Mouse (Mus musculus) heart, embryonic 13.5 days (tissue): ENCODE results near the gene Sipa1. TPM values are rescaled to one million over a fixed set of nuclear protein-coding genes. Genes with fewer than 3 reads are reported as not detected.

Experiments
- ATAC-seq: fragments of 200-750 bp; cut with Nextera tagmentation; 2 replicates; pipeline ENCODE4 v1.8.0; 2017; ENCODE audit warnings: moderate TSS enrichment; ENCODE audit not compliant: insufficient number of reproducible peaks, low FRiP score, low TSS enrichment; ENCODE audit errors: extremely low read depth
- H3K27ac ChIP-seq: fragments of 300-500 bp; sonication (generic); replicated peaks from 2 replicates; pipeline ENCODE4 v1.5.1; 2015; ENCODE audit warnings: moderate library complexity, mild to moderate bottlenecking, inconsistent platforms
- H3K27me3 ChIP-seq: fragments of 300-500 bp; sonication (generic); replicated peaks from 2 replicates; pipeline ENCODE4 v1.6.1; 2015; ENCODE audit warnings: mild to moderate bottlenecking, inconsistent platforms
- H3K36me3 ChIP-seq: fragments of 300-500 bp; sonication (generic); 2 replicates; pipeline ENCODE4 v1.6.1; 2015; ENCODE audit warnings: mild to moderate bottlenecking, inconsistent platforms
- H3K4me1 ChIP-seq: fragments of 300-500 bp; sonication (generic); 2 replicates; pipeline ENCODE4 v1.6.1; 2015; ENCODE audit warnings: inconsistent platforms
- H3K4me2 ChIP-seq: fragments of 300-500 bp; sonication (generic); 2 replicates; pipeline ENCODE4 v1.6.1; 2015; ENCODE audit warnings: inconsistent platforms, mild to moderate bottlenecking, moderate library complexity
- H3K4me3 ChIP-seq: fragments of 300-500 bp; sonication (generic); 2 replicates; pipeline ENCODE4 v1.5.1; 2015; ENCODE audit warnings: moderate library complexity, mild to moderate bottlenecking, inconsistent platforms
- H3K9ac ChIP-seq: fragments of 300-500 bp; sonication (generic); 2 replicates; pipeline ENCODE4 v1.6.1; 2015; ENCODE audit warnings: inconsistent platforms, mild to moderate bottlenecking, moderate library complexity
- H3K9me3 ChIP-seq: fragments of 300-500 bp; sonication (generic); 2 replicates; pipeline ENCODE4 v1.6.1; 2016; ENCODE audit warnings: inconsistent platforms
- WGBS: fragments of 180-500 bp; shearing (Covaris S2); methylation state at CpG from one replicate; pipeline ENCODE4 v1.1.7; 2015; ENCODE audit warnings: mixed read lengths; 5-methylcytosine and 5-hydroxymethylcytosine counted together
- polyA plus RNA-seq: library from polyadenylated mRNA; unstranded; fragments of >200 nt; fragmentation: Nextera tagmentation; extraction: Ambion mirVana; gene quantifications from 2 replicates; pipeline ENCODE4 v1.2.1, GENCODE M21; 2015

Sipa1 gene
- polyA plus RNA-seq, 1 experiment from 2014 or later: 21.9 TPM

DNA sequence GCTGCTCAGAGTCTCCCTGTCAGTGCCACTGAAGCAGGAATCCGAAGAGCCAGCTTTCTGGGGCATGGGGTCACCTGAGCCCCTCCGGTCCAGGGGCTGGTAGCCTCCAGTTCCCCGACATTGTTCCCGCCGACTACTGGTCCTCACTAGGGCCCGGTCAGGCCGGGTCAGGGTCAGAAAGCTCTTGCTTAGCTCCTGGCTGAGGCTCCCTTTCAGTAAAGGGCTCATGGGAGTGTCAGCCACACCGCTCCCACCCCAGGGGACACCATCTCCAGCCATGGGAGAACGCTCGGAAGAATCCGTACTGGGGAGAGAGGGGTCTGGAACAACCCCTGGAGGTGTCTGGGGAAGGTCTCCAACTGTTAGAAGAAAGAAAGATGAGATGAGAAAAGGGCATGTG is 22.4 kb upstream of the Sipa1 start:
- H3K4me3 ChIP-seq: no peak overlapping the region
- no peak overlapping the region for H3K9ac ChIP-seq
- H3K27me3 ChIP-seq: no peaks in the 10 kb centered on the region
- no peak for ATAC-seq
- peaks cover 65% of the 10 kb centered on the region for H3K36me3 ChIP-seq
- no peak overlapping the region for H3K4me2 ChIP-seq
- 90% methylated on average over 11 of the region's 11 CpGs for WGBS
- no peaks in the 10 kb centered on the region for H3K9me3 ChIP-seq
- H3K4me1 ChIP-seq: peaks cover 21% of the 10 kb centered on the region
- no peak overlapping the region for H3K27ac ChIP-seq

DNA sequence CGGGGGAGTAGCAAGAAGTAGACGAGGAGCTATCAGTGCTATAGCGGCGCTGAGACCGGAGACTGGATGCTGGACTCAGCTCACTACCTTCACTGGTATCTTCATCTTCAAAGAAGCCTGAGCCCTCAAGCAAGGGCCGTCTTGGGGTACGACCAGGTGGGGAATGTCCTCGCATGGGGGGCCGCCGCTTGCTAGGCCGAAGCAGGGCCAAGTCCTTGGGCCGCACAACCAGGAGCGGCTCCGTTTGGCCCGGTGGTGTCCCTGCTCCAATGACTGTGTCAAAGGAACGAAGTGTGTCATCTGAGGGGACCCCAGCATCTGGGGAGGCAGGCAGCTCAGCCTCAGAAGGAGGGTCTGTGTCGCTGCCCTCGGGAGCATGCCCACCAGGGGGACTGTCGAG is 21.9 kb upstream of the Sipa1 start:
- H3K9me3 ChIP-seq: no peaks in the 10 kb centered on the region
- WGBS: 90% methylated on average over 19 of the region's 19 CpGs
- no peak overlapping the region for H3K9ac ChIP-seq
- peaks cover 65% of the 10 kb centered on the region for H3K36me3 ChIP-seq
- H3K4me2 ChIP-seq: no peak overlapping the region
- no peak for ATAC-seq
- H3K27me3 ChIP-seq: no peaks in the 10 kb centered on the region
- peaks cover 17% of the 10 kb centered on the region for H3K4me1 ChIP-seq
- H3K4me3 ChIP-seq: no peak overlapping the region
- no peak overlapping the region for H3K27ac ChIP-seq

DNA sequence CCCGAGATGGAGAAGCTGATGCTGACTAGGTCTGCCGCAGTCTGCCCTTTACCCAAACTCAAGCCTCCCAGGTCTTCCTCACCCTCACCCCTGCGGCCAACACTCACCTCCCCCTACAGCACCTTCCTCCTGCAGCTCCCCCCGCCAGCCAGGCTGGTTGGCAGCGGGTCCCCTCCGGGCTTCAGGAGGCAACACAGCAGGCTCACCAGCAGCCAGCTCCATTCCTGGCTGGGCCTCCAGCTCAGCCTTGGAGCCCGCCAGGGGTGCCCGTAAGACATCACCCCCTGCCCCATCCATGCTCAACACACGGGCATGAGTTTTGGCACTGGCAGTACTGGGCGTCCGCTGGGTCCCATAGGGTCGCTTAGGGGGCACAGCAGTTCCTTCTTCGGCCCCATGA is 21.5 kb upstream of the Sipa1 start:
- Histone ChIP-seq H3K4me2 (no peak overlapping the region), H3K4me1 (peaks cover 12% of the 10 kb centered on the region), H3K27ac (no peak overlapping the region), H3K27me3 (no peaks in the 10 kb centered on the region), H3K4me3 (no peak overlapping the region), H3K36me3 (peaks cover 70% of the 10 kb centered on the region), H3K9ac (no peak overlapping the region), H3K9me3 (no peaks in the 10 kb centered on the region)
- ATAC-seq: no peak
- 89% methylated on average over 13 of the region's 13 CpGs for WGBS

DNA sequence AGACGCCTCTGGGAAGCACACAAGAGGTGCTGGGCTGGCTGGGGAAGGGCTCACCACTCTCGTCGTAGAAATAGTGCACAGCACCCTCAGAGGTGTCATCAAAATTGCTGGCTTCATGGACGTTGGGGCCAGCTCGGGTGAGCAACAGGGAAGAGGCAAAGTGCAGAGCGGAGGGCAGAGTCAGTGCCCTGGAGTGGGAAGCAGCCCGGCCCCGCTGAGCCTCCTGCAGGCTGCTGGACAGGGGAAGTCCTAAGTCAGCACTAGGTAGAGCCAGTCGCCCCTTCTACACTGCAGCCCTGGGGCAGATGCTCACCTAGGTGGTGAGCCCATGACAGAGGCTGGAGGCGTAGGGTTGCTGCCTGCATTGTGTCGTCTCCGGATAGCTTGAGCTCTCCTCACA is 20.7 kb upstream of the Sipa1 start:
- Histone ChIP-seq H3K36me3 (peaks cover 77% of the 10 kb centered on the region), H3K27me3 (no peaks in the 10 kb centered on the region), H3K4me1 (peaks cover 12% of the 10 kb centered on the region), H3K9ac (no peak overlapping the region), H3K9me3 (no peaks in the 10 kb centered on the region), H3K4me2 (no peak overlapping the region), H3K27ac (no peak overlapping the region), H3K4me3 (no peak overlapping the region)
- ATAC-seq: no peak
- WGBS: 89% methylated on average over 12 of the region's 12 CpGs

DNA sequence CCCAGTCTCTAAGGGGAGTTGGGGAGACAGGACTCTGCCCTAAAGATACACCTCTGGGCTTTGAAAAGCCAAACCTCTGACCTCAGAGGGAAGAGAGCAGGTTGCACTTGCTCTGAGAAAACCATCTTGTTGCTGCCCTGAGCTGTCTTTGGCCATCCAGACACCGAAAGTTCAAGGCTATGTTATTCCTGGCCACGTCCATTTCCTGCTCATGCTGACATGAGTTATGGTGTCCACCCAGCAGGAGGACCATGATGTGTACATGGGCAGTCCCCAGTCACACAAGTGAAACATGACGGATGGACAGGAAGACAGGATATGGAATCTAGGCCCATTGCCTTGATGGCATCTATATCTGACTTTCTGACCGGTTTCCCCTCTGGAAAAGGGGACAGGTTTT is 16.9 kb upstream of the Sipa1 start:
- Histone ChIP-seq H3K27ac (no peak overlapping the region), H3K4me2 (no peak overlapping the region), H3K36me3 (peaks cover 96% of the 10 kb centered on the region), H3K27me3 (no peaks in the 10 kb centered on the region), H3K9me3 (no peaks in the 10 kb centered on the region), H3K4me3 (no peak overlapping the region), H3K4me1 (no peaks in the 10 kb centered on the region), H3K9ac (no peak overlapping the region)
- 75% methylated on average over 4 of the region's 4 CpGs for WGBS
- ATAC-seq: no peak

DNA sequence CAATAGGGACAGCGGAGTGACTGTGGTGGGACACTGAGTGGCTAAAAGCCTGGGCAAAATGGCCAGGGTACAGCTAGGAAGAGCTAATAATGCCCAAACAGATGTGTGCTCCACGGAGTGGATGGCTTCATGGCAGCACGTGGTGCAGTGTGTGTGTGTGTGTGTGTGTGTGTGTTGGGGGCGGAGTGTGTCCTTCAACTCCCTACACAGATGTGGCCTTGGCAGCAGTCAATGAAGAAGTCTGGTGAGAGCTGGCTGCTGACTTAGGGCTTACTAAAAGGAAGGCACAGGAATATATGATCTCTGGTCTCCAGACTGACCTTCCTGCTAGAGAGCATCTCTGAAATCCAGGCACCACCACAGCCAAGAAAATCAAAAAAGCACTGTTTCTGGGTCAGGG is 4.9 kb upstream of the Sipa1 start:
- H3K27me3 ChIP-seq: no peaks in the 10 kb centered on the region
- WGBS: 88% methylated on average over 4 of the region's 4 CpGs
- H3K4me2 ChIP-seq: no peak overlapping the region
- peaks cover 91% of the 10 kb centered on the region for H3K36me3 ChIP-seq
- H3K9me3 ChIP-seq: no peaks in the 10 kb centered on the region
- peaks cover 12% of the 10 kb centered on the region for H3K4me1 ChIP-seq
- no peak overlapping the region for H3K9ac ChIP-seq
- no peak overlapping the region for H3K4me3 ChIP-seq
- no peak for ATAC-seq
- H3K27ac ChIP-seq: no peak overlapping the region

DNA sequence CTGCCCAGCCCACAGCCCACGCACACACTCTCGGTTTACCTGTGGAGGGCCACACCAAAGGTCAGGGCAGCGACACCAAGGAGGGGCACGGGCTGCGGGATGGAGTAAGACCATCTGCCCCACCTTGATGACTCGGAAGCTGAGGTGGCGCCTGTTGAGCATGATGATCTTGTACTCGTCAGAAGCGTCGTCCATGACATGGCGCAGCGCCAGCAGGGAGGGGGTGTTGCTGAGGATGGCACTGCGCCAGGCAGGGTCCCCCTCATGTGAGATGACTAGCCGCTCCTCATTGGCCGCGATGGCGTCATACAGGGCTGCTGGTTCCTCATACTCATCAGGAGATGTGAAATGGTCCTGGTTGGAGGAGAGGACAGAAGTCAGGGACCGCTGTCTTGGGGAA is 2.9 kb upstream of the Sipa1 start:
- Histone ChIP-seq H3K27me3 (no peaks in the 10 kb centered on the region), H3K4me2 (no peak overlapping the region), H3K4me3 (no peak overlapping the region), H3K36me3 (peaks cover 75% of the 10 kb centered on the region), H3K4me1 (peaks cover 31% of the 10 kb centered on the region), H3K27ac (no peak overlapping the region), H3K9ac (no peak overlapping the region), H3K9me3 (no peaks in the 10 kb centered on the region)
- ATAC-seq: no peak
- 85% methylated on average over 18 of the region's 18 CpGs for WGBS

DNA sequence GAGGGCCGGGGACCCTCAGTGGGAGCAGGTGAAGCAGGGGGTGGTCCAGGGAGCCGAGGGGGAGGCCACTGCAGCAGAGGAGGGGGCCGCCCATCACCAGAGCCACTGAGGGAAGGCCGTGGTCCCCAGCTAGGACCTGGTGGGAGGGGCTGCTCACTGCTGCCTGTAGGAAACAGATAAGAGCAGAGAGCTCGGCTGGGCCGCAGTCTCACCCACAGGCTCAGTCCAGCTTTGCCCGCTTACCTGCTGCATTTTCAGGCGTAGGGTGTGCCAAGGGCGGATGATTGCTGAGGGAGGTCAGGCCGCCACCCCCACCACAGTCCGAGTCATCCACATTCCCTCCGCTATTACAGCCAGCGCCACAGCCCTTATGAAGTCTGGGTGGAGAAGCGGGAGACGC is 2.0 kb upstream of the Sipa1 start:
- Histone ChIP-seq H3K36me3 (peaks cover 66% of the 10 kb centered on the region), H3K4me3 (no peak overlapping the region), H3K9ac (no peak overlapping the region), H3K9me3 (no peaks in the 10 kb centered on the region), H3K4me2 (no peak overlapping the region; the same call in 1 of the 2 replicates), H3K27ac (0 out of 2 replicates have a peak overlapping the region, but pooled peaks have one; percentile 0), H3K27me3 (no peaks in the 10 kb centered on the region), H3K4me1 (peaks cover 39% of the 10 kb centered on the region)
- no peak for ATAC-seq
- WGBS: 59% methylated on average over 15 of the region's 15 CpGs

DNA sequence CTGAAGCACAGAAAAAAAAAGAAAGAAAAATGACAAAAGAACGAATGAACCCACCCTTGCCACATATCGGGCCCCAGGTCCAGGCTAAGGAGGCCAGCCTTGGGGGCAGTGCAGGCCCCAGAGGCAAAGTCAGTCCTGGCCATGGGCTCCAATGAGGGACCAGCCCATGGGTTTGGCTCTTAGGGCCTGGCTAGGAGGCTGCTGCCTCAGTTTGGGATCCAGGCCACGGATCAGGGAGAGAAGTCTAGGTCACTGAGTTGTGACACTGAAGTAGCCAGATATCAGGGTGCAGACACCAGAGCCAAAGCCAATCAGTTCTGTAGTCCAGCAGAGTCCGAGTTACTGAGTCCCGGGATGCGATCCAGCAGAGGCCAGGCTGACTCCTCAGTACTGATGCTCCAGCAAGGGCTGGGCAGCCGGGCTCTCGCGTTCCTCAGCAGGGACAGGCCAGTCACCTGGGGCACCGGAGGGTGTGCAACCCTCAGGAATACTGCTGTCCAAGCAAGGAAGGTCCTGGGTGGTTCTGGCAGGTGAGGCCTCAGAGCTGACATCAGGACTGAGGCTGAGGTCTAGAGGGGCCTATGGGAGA is 1.3 kb upstream of the Sipa1 start:
- Histone ChIP-seq H3K9ac (0 out of 2 replicates have a peak overlapping the region, but pooled peaks have one; percentile 30), H3K4me3 (no peak overlapping the region), H3K36me3 (peaks cover 64% of the 10 kb centered on the region), H3K4me2 (no peak overlapping the region; the same call in 1 of the 2 replicates), H3K4me1 (peaks cover 41% of the 10 kb centered on the region), H3K9me3 (no peaks in the 10 kb centered on the region), H3K27ac (no peak overlapping the region), H3K27me3 (no peaks in the 10 kb centered on the region)
- no peak for ATAC-seq
- 88% methylated on average over 10 of the region's 10 CpGs for WGBS

DNA sequence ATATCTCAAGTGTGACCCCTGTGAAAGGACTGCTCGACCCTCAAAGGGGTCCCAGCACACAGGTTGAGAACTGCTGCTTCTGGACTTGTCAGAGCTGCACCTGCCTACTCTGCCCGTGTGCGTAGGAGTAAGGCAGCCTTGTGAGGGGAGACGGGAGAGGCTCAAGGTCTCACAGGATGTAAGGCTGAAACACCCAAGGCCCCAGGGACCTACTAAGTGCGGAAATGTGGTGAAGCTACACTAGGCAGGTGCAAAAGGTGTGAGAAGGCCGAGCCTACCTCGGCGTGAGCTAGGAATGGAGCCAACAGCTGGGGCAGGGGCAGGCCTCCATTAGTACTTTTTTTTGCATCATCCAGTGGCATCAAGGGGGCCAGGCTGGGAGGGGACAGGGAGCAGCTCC is 1.2 kb downstream of the Sipa1 start:
- Histone ChIP-seq H3K36me3 (peaks cover 62% of the 10 kb centered on the region), H3K9me3 (no peaks in the 10 kb centered on the region), H3K27me3 (no peaks in the 10 kb centered on the region), H3K27ac (peak overlapping the region; percentile 85), H3K9ac (peak overlapping the region; percentile 78), H3K4me2 (peak overlapping the region; percentile 69), H3K4me1 (peaks cover 41% of the 10 kb centered on the region), H3K4me3 (peak overlapping the region; percentile 62)
- ATAC-seq: no peak
- 74% methylated on average over 8 of the region's 8 CpGs for WGBS

DNA sequence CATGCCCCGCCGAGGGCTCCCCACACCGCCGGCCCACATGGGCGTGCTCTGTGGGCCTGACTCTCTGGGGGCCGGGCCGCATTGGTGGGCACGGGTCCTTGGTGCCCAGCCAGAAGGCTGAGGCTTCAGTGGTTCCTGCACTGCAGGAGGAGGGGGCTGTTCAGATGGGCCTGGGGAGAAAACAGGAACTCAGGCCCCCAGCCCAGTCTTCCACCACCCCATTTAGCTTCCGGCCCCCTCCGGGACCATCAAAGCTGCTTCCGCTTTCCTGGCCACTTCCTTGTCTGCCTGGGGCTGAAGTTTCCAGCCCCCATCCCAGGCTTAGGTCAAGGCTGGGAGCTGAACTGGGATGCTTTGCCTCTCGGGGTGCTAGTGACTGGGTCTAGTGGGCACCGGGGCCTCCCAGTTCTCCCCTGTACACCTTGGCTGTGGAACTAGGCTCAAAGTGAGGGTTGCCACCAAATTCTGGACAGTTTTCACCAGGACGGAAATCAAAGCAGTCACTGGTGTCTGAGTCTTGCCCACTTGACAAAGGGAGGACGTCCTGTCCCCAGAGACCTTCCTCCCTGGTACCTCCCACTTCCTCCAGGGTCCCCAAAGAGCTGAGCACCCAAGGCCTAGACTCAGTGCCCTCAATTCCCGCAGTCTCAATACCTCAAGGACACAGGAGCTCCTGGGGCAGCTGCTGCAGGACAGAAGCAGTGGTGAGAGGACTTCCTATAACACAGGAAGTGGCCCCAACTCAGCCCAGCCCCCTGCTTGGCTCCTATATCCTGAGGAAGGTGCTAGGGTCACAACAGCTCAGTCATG is 2.4 kb downstream of the Sipa1 start:
- 67% methylated on average over 16 of the region's 16 CpGs for WGBS
- Histone ChIP-seq H3K9me3 (no peaks in the 10 kb centered on the region), H3K9ac (peak overlapping the region; percentile 78), H3K36me3 (peaks cover 62% of the 10 kb centered on the region), H3K27me3 (peaks cover 8% of the 10 kb centered on the region; the same call in 1 of the 2 replicates), H3K4me3 (peak overlapping the region; percentile 62), H3K4me1 (peaks cover 41% of the 10 kb centered on the region), H3K4me2 (peak overlapping the region; percentile 69), H3K27ac (peak overlapping the region; percentile 85)
- no peak for ATAC-seq
